Mouse (Mus musculus) limb, embryonic 10.5 days (tissue): ENCODE results near the gene Ect2. TPM values are rescaled to one million over a fixed set of nuclear protein-coding genes. Genes with fewer than 3 reads are reported as not detected.

Source experiments
- DNase-seq: peaks from one replicate; pipeline ENCODE4 v3.0.0-alpha.2; 2017; ENCODE audit warnings: low spot score
- H3K27ac ChIP-seq: fragments of 300-500 bp; sonication (generic); 2 replicates; pipeline ENCODE4 v1.5.1; 2016; ENCODE audit warnings: mild to moderate bottlenecking
- H3K27me3 ChIP-seq: fragments of 300-500 bp; sonication (generic); 2 replicates; pipeline ENCODE4 v1.6.1; 2016; ENCODE audit warnings: low read depth, mild to moderate bottlenecking; ENCODE audit not compliant: poor library complexity, severe bottlenecking
- H3K36me3 ChIP-seq: fragments of 300-500 bp; sonication (generic); 2 replicates; pipeline ENCODE4 v1.6.1; 2016; ENCODE audit warnings: mild to moderate bottlenecking, moderate library complexity
- H3K4me1 ChIP-seq: fragments of 300-500 bp; sonication (generic); 2 replicates; pipeline ENCODE4 v1.6.1; 2016
- H3K4me3 ChIP-seq: fragments of 300-500 bp; sonication (generic); 2 replicates; pipeline ENCODE4 v1.5.1; 2016; ENCODE audit warnings: mild to moderate bottlenecking, moderate library complexity
- H3K9me3 ChIP-seq: fragments of 300-500 bp; sonication (generic); replicated peaks from 2 replicates; pipeline ENCODE4 v1.6.1; 2016; ENCODE audit warnings: mild to moderate bottlenecking
- WGBS: fragments of 180-500 bp; shearing (Covaris S2); methylation state at CpG from one replicate; pipeline ENCODE4 v1.1.7; 2016; 5-methylcytosine and 5-hydroxymethylcytosine counted together
- polyA plus RNA-seq: library from polyadenylated mRNA; unstranded; fragments of >200 nt; fragmentation: Nextera tagmentation; extraction: Ambion mirVana; gene quantifications from 2 replicates; pipeline ENCODE4 v1.2.1, GENCODE M21; 2016

Gene Ect2
- polyA plus RNA-seq, 1 experiment from 2014 or later = 80.2 TPM

DNA sequence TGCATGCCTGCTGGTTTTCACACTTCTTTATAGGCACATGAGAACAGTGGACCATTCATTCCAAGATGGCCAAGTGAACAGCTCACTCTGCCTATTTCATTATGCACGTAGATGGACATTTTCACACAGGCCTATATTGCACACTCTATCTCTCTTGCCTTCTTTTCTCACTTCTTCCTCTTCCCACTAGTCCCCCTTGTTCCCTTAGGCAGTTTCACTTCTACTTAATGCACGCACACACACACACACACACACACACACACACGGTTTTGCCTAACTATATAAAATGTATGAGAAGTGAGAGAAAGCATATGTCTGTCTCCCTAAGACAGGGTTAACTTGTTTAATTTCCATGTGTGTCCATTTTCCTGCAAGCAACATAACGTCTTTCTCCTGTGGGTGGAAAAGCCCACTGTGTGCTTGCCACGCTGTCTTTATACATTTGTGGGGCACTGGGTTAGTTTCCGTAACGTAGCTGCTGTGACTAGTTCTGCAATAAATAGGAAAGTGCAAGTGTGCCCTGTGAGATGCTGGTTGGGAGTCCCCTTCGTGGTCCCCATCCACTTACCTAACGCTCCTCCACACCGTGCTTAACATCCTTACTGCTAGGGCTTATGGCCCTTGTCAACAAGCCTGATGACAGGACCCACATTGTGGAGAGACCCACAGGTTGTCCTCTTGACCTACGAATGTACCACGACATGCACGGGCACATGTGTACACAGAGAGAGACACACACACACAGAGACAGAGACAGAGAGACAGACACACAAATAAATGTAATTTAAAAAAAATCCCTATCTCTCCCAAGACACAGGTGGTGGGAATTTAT, 72.2 kb downstream of the Ect2 start:
- 92% methylated on average over 13 of the region's 13 CpGs for WGBS
- Histone ChIP-seq H3K27me3 (no peaks in the 10 kb centered on the region), H3K4me1 (no peaks in the 10 kb centered on the region), H3K36me3 (peaks cover 19% of the 10 kb centered on the region), H3K4me3 (no peak overlapping the region), H3K9me3 (no peaks in the 10 kb centered on the region), H3K27ac (no peak overlapping the region)
- no peak for DNase-seq

GRCm38 (mm10) chr3:27080061-27080770, 73.5 kb downstream of the Ect2 start:
- Histone ChIP-seq H3K36me3 (peaks cover 12% of the 10 kb centered on the region; the same call in 1 of the 2 replicates), H3K9me3 (no peaks in the 10 kb centered on the region), H3K27ac (no peak overlapping the region), H3K27me3 (no peaks in the 10 kb centered on the region), H3K4me1 (no peaks in the 10 kb centered on the region), H3K4me3 (no peak overlapping the region)
- no peak for DNase-seq
- 90% methylated on average over 7 of the region's 7 CpGs for WGBS

GRCm38 (mm10) chr3:27073884-27074283, 79.8 kb downstream of the Ect2 start:
- Histone ChIP-seq H3K9me3 (no peaks in the 10 kb centered on the region), H3K27me3 (no peaks in the 10 kb centered on the region), H3K4me3 (no peak overlapping the region), H3K4me1 (no peaks in the 10 kb centered on the region), H3K27ac (no peak overlapping the region), H3K36me3 (no peaks in the 10 kb centered on the region)
- no peak for DNase-seq
- WGBS = 81% methylated on average over 2 of the region's 2 CpGs

DNA sequence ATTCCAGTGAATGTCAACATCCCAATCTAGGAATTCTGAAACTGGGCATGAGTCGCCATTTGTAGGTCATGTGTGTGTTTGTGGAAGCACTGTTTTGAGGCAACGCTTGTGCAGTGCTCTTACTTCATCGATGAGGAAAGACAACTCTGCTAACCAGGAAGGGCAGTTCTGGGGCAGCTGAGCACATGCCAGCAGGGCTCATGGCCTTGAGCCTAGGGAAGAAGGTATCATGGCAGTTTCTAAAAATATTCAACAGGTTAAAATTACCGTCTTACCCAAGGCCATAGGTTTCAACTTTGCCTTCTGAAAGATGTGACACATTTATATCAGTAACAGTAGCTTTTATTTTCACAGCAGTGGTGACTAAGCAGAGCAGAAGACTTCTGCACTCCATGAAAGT, 82.0 kb downstream of the Ect2 start:
- Histone ChIP-seq H3K36me3 (no peaks in the 10 kb centered on the region), H3K9me3 (no peaks in the 10 kb centered on the region), H3K27me3 (no peaks in the 10 kb centered on the region), H3K4me3 (no peak overlapping the region), H3K27ac (no peak overlapping the region), H3K4me1 (no peaks in the 10 kb centered on the region)
- WGBS = 94% methylated on average over 4 of the region's 4 CpGs
- DNase-seq = no peak

DNA sequence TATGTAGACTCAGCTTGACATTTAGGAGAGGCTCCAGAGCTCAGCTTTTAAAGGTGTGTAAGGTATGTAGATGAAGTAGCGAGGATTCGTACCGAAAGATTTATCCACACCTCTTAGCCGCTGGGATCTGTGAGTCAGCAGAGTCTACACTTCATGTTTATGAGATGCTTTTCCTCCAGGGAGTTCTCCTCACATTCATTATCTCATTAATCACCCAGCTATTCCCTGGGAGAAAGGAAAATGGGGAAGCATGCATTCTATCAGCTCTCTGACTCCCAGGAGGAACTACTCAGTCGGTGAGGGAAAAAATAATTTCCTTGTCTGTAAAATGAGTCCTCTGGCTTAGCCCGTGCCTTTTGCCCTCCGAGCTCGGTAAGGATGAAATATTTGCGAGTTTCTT, 83.3 kb downstream of the Ect2 start:
- no peak for DNase-seq
- H3K9me3 ChIP-seq = no peaks in the 10 kb centered on the region
- H3K36me3 ChIP-seq = no peaks in the 10 kb centered on the region
- H3K27ac ChIP-seq = no peak overlapping the region
- no peak overlapping the region for H3K4me3 ChIP-seq
- 91% methylated on average over 9 of the region's 9 CpGs for WGBS
- no peaks in the 10 kb centered on the region for H3K27me3 ChIP-seq
- no peaks in the 10 kb centered on the region for H3K4me1 ChIP-seq

- Histone ChIP-seq H3K4me1 (no peaks in the 10 kb centered on the region), H3K9me3 (no peaks in the 10 kb centered on the region), H3K4me3 (no peak overlapping the region), H3K27ac (no peak overlapping the region), H3K36me3 (no peaks in the 10 kb centered on the region), H3K27me3 (no peaks in the 10 kb centered on the region)
- no peak for DNase-seq
Measured at GRCm38 (mm10) chr3:27067206-27067605, 86.5 kb downstream of the Ect2 start.

- no peak for DNase-seq
- no peaks in the 10 kb centered on the region for H3K4me1 ChIP-seq
- H3K27ac ChIP-seq = no peak overlapping the region
- 89% methylated on average over 2 of the region's 2 CpGs for WGBS
- no peak overlapping the region for H3K4me3 ChIP-seq
- no peaks in the 10 kb centered on the region for H3K36me3 ChIP-seq
- H3K9me3 ChIP-seq = no peaks in the 10 kb centered on the region
- H3K27me3 ChIP-seq = no peaks in the 10 kb centered on the region
Measured at GRCm38 (mm10) chr3:27064886-27065285, 88.8 kb downstream of the Ect2 start.

- 85% methylated on average over 11 of the region's 11 CpGs for WGBS
- H3K27ac ChIP-seq = no peak overlapping the region
- no peaks in the 10 kb centered on the region for H3K9me3 ChIP-seq
- H3K4me1 ChIP-seq = no peaks in the 10 kb centered on the region
- no peaks in the 10 kb centered on the region for H3K27me3 ChIP-seq
- no peak for DNase-seq
- H3K36me3 ChIP-seq = no peaks in the 10 kb centered on the region
- no peak overlapping the region for H3K4me3 ChIP-seq
Measured at GRCm38 (mm10) chr3:27063399-27064260, 90.0 kb downstream of the Ect2 start.

DNA sequence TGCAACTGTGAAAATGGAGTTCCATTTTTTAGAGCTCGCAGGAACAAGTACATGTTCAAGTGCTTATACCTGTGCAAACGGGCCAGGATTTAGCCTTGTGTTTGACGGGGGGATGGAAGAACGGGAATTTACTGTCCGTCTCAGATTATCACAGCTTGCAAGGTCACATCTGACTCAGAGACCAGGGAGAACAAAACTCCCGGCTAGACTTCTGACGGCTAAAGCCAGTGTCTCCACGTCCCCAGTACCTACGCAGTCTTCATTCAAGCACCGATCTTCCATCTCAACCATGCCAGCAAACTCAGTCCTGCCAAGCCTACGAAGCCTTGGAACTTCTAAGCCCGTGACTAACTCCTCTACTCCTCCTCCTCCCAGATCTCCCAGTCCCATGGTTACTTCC, 93.2 kb downstream of the Ect2 start:
- H3K27ac ChIP-seq = no peak overlapping the region
- no peaks in the 10 kb centered on the region for H3K36me3 ChIP-seq
- H3K4me3 ChIP-seq = no peak overlapping the region
- 95% methylated on average over 12 of the region's 12 CpGs for WGBS
- H3K4me1 ChIP-seq = no peaks in the 10 kb centered on the region
- DNase-seq = no peak
- no peaks in the 10 kb centered on the region for H3K9me3 ChIP-seq
- H3K27me3 ChIP-seq = no peaks in the 10 kb centered on the region

DNA sequence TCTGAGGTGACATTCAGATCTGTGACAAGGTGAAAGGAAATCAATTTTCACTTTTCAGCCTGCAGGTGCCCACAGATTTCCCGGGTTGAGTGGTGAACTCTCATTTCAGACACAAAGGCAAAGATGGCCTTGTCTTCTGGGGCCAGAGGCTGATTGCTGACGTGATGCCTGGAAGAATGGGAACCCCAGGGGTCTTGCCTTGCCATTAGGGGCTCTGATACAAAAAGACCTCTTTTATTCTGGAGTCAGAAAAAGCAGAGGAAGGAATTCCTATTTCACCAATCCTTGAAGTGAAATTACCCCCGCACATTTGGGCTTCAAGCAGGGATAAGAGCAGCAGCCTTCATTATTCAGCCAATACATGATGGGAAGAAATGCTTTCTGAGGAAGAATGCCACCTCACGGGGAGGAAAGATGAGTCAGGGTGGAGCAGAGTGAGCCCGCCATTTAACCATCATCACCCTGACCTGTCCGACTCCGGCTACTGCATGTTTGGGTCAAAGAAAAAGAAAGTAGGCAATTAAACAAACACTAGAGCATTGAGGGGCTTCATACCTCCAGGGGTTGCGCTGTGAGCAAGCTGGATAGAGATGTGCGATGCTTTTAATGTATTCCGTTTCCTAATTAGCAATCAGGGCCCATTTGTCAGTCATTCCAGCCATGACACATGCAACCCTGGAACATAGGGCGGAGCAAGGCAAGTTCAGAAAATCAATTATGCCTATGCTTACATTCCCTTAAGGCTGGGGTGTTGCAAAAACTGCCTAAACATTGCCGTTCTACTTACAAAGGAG, 94.0 kb downstream of the Ect2 start:
- no peak overlapping the region for H3K27ac ChIP-seq
- H3K27me3 ChIP-seq = no peaks in the 10 kb centered on the region
- H3K4me1 ChIP-seq = no peaks in the 10 kb centered on the region
- H3K36me3 ChIP-seq = no peaks in the 10 kb centered on the region
- DNase-seq = no peak
- no peaks in the 10 kb centered on the region for H3K9me3 ChIP-seq
- WGBS = 85% methylated on average over 12 of the region's 12 CpGs
- H3K4me3 ChIP-seq = no peak overlapping the region

- Histone ChIP-seq H3K27me3 (no peaks in the 10 kb centered on the region), H3K36me3 (no peaks in the 10 kb centered on the region), H3K4me3 (no peak overlapping the region), H3K9me3 (no peaks in the 10 kb centered on the region), H3K4me1 (no peaks in the 10 kb centered on the region), H3K27ac (no peak overlapping the region)
- no peak for DNase-seq
- WGBS = 86% methylated on average over 3 of the region's 3 CpGs
Measured at GRCm38 (mm10) chr3:27055471-27055870, 98.2 kb downstream of the Ect2 start.

GRCm38 (mm10) chr3:27054766-27055165, 98.9 kb downstream of the Ect2 start:
- no peak overlapping the region for H3K4me3 ChIP-seq
- no peaks in the 10 kb centered on the region for H3K9me3 ChIP-seq
- no peak overlapping the region for H3K27ac ChIP-seq
- no peaks in the 10 kb centered on the region for H3K27me3 ChIP-seq
- no peaks in the 10 kb centered on the region for H3K4me1 ChIP-seq
- no peaks in the 10 kb centered on the region for H3K36me3 ChIP-seq
- 80% methylated on average over 2 of the region's 2 CpGs for WGBS
- no peak for DNase-seq
